Mouse (Mus musculus) gastrocnemius, adult 2 months (tissue): ENCODE results near the gene Frmd8. TPM values are rescaled to one million over a fixed set of nuclear protein-coding genes. Genes with fewer than 3 reads are reported as not detected.

ENCODE experiments used
- DNase-seq: peaks from one replicate; pipeline ENCODE4 v3.0.0; 2022
- H3K27ac ChIP-seq: fragments of 200-600 bp; 2 replicates; pipeline ENCODE4 v1.8.1; 2022; ENCODE audit warnings: mild to moderate bottlenecking
- H3K4me3 ChIP-seq: fragments of 200-600 bp; 2 replicates; pipeline ENCODE4 v1.8.1; 2022; ENCODE audit warnings: mild to moderate bottlenecking, moderate library complexity
- CTCF ChIP-seq: fragments of 200-600 bp; IDR thresholded peaks from 2 replicates; pipeline ENCODE4 v1.8.1; 2022; ENCODE audit warnings: antibody characterized with exemption, mild to moderate bottlenecking, moderate library complexity
- intact Hi-C: fragments of 180-260 bp; cut with DNase I; formaldehyde crosslinking; loops from one replicate; pipeline ENCODE4 v1.15.1; 2025
- total RNA-seq, 2 experiments: library from RNA; stranded (reverse); gene quantifications; 2 replicates each; pipeline ENCODE4 v1.2.3; 2021

The Frmd8 gene
- total RNA-seq, 2 experiments from 2014 or later = 3.4 to 4.0 TPM

- intact Hi-C loops = loop anchor here (1.0 kb wide), 1 partner anchor 42 kb away; no protein-coding TSS in a partner anchor
- Histone ChIP-seq H3K4me3 (peak overlapping the region; percentile 94), H3K27ac (peak overlapping the region; percentile 98)
- TF ChIP-seq CTCF = no peak
- DNase-seq = peak; percentile 98
Measured at GRCm38 (mm10) chr19:5845319-5846135, 29.5 kb downstream of the Frmd8 start.

GRCm38 (mm10) chr19:5844831-5845318 lies 30.2 kb downstream of the Frmd8 start:
- Histone ChIP-seq H3K4me3 (peak overlapping the region; percentile 94), H3K27ac (peak overlapping the region; percentile 98)
- intact Hi-C loops = loop anchor here (1.0 kb wide), 1 partner anchor 42 kb away; no protein-coding TSS in a partner anchor
- DNase-seq = peak; percentile 59
- no peak for TF ChIP-seq CTCF

DNA sequence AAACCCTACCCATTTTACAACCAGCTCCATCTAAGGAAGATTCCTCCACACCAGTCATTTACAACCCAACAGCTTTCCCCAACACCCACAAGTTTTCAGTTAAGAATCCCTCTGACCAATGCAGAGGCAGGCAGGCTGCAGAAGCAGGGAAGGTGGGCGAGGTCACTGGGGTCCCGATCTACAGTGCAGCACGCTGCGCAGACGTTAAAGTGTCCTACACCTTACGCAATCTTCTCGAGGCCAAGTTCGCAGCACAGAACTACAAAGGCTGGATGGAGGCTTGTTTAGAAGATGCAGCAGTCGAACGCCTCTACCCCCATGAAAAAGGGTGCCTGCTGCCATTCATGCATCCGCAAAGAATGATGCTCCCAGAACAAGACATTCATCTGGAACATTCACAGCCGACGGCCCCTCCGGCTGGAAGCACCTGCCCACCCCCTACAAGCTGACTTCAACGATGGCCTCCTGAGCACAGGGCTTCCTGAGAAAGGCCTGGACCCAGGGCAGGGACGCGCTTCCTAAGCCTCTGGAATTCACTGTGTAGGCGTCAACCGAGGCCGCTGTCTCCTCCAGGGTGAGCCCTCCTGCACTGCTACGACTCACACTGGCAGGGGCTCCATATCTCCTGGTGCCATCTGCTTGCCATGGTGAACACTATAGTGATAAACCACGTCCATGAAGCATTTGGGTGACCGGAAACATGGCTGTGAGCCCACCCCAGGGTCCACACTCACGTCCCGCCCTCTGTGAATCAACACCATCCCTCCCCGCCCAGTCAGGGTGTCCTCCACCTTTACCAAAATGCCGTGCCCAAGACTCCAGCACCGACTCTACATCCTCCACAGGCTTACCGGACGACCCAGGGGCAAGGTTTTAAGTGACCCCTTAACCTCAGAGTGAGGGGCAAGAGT lies 31.0 kb downstream of the Frmd8 start:
- no peak for TF ChIP-seq CTCF
- Histone ChIP-seq H3K4me3 (peak overlapping the region; percentile 94), H3K27ac (peak overlapping the region; percentile 98)
- peak; percentile 70 for DNase-seq
- intact Hi-C loops = no loop called here

GRCm38 (mm10) chr19:5842785-5843730 lies 32.0 kb downstream of the Frmd8 start:
- peak overlapping the region; percentile 94 for H3K4me3 ChIP-seq
- peak; percentile 81 for DNase-seq
- peak overlapping the region; percentile 98 for H3K27ac ChIP-seq
- no peak for TF ChIP-seq CTCF
- intact Hi-C loops = loop anchor here (1.0 kb wide), 1 partner anchor 38 kb away; no protein-coding TSS in a partner anchor

DNA sequence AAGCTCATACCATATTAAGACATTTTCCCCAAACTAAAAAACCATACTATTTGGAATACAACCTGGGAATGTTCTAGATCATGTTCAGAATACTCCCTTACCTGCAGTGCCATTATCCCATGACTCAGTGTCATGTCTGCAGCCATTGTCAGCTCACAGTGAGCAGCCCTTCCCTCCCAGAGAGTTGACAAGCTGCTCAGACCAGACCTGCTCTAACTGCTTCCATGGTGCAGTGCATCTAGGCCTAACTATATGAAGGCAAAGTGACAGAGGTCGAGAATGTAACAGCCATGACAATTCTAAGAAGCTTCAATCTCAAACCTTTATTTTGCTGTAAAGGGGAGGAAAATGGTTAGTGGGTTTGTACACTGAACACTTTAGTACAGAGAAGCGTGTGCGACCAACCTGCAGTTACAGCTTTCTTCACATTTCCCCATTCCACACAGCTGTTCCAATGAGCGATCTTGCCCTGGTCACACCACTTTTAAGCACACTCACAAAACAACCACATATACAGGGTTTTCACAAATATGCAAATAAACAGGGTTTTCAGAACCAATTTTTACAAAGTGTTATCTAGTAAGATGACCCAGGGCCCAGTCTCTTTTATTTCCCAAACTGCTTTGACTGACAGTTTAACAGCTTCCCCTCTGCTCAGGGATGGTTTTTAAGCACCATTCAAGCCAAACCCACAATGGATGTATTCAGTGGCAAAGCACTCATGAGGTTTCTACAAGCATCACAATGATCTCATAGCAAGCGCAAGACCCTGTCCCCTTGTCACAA lies 32.9 kb downstream of the Frmd8 start:
- peak overlapping the region; percentile 94 for H3K4me3 ChIP-seq

GRCm38 (mm10) chr19:5841389-5841946 lies 33.6 kb downstream of the Frmd8 start:
- peak; percentile 74 for DNase-seq
- Histone ChIP-seq H3K4me3 (peak overlapping the region; percentile 94), H3K27ac (peak overlapping the region; percentile 98)
- intact Hi-C loops = no loop called here
- no peak for TF ChIP-seq CTCF

More for the DNA sequence above, 32.9 kb downstream of the Frmd8 start:
- intact Hi-C loops = loop anchor here (1.0 kb wide), 1 partner anchor 37 kb away; no protein-coding TSS in a partner anchor
- TF ChIP-seq CTCF = no peak
- DNase-seq = no peak
- H3K27ac ChIP-seq = peak overlapping the region; percentile 98

DNA sequence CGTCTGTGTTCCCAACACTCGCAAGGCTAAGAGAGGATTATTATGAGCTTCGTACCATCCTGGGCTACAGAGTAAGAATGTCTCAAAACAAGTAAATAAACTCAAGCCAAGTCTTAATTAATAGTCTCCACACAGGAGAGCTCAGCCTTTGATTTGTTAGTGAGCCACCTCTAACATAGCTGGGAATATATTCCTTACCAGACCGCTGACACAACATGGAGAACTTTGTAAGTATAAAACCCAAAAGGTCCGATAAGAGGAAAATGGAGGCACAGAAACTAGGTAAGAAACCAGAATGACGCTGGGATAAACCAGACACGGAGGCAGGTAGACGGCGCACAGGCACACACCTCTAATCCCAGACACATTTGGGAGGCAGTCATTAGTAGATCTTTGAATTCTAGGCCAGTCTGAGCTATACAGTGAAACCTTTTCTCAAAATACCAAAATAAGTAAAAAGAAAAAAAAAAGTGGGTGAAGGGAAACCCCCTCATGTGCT lies 34.1 kb downstream of the Frmd8 start:
- H3K27ac ChIP-seq = peak overlapping the region; percentile 98
- TF ChIP-seq CTCF = no peak
- intact Hi-C loops = no loop called here
- DNase-seq = no peak
- H3K4me3 ChIP-seq = peak overlapping the region; percentile 94

GRCm38 (mm10) chr19:5840086-5840889 lies 34.8 kb downstream of the Frmd8 start:
- TF ChIP-seq CTCF = no peak
- DNase-seq = peak; percentile 73
- Histone ChIP-seq H3K4me3 (peak overlapping the region; percentile 94), H3K27ac (peak overlapping the region; percentile 98)
- intact Hi-C loops = no loop called here

DNA sequence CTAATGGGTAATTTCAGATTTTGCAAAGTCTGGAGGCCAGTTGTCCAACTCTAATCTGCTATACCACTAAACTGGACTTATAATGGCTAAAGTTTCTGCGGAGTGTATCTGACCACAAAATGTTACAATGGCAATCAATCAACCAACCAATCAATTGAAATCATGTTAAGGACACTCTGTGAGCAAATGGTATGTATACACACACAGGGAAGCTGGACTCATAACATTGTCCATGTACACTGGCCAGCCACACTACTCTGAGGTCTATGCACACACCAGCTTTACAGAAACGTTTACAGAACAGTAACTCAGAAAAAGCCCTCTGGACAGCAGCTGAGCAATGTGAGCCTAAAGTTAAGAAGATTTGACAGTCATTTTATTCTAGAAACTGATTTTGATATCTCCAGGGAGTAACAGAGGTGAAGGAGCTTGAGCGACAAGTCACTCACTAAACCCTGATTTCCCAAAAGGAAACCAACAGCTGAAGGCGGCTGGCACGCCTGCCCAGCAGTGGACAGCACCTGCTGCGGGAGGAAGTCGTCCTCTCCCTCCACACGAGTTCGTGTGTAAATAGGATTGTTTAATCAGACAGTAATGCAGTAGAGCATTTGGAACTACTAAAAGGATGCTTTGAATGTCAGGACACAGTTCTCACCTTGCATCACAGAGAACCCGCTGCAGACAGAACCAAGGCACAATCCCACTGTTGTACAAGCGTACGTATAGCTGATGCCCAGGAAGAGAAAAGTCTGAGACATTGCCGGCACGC lies 35.6 kb downstream of the Frmd8 start:
- intact Hi-C loops = no loop called here
- DNase-seq = peak; percentile 77
- TF ChIP-seq CTCF = no peak
- Histone ChIP-seq H3K4me3 (peak overlapping the region; percentile 94), H3K27ac (peak overlapping the region; percentile 98)
